Mouse (Mus musculus): ENCODE results near the gene Camta1.

- TF ChIP-seq CTCF (conservative IDR thresholded peaks at IDR 0.05; ENCODE audit: low read length) (no peak), NANOG (IDR thresholded peaks at IDR 0.05; ENCODE audit: borderline replicate concordance, low read length) (no peak), POU5F1 (IDR thresholded peaks at IDR 0.05; ENCODE audit: borderline replicate concordance, low read length) (no peak)
These were observed 322.5 kb downstream of the Camta1 start for GRCm38 (mm10) chr4:151539167-151539525.
